Mouse (Mus musculus): Measurements from ENCODE around the gene Jam3. TPM values are rescaled to one million over a fixed set of nuclear protein-coding genes. Genes with fewer than 3 reads are reported as not detected.

The Jam3 gene
- polyA plus RNA-seq, 2 experiments from 2014 or later = 0.56 TPM; not detected in 1

DNA sequence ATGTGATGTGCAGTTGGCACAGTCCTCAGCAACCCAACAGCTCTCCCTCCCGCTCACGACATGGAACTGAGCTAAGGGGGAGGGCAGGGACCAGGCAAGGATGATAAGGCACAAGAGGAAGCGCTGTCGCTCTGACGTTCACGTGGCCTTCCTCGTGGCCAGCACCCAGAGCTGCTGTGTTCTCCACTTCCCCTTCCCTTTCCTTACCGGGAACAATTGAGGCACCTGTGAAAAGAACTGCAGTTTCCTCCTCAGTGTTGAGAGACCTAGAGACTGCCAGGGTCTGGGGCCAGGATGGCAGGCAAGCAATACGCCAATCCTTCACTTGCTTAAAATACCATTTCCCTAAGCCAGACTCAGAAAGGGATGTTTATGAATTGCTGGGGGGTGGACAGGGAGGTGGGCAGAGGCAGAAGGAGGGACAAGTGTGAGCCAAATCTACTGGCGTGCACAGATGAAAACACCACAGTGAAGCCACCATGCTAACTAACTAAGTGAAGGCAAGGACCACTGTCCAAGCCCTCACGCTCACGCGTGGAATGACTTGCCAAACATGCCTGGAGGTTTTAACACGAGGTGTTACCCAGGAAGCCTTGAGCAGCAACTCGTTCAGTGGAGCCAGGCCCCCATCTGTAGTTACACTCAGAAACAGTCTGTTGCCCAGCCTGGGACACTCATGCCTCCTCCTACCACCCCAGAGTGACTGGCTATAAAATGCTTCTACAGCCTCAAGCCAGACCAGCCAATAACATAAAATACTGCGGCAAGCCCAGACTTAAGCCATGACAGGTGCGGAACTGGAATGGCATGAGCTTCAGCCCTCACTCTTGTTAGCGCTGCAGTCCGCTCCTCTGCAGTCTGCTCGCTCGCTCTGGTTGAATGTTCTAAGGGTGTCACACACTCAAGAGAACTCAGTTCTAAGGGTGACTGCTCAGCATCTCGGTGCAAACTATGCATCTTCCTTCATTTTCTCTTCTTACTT, 45.4 kb downstream of the Jam3 start:
- no peak for ATAC-seq

DNA sequence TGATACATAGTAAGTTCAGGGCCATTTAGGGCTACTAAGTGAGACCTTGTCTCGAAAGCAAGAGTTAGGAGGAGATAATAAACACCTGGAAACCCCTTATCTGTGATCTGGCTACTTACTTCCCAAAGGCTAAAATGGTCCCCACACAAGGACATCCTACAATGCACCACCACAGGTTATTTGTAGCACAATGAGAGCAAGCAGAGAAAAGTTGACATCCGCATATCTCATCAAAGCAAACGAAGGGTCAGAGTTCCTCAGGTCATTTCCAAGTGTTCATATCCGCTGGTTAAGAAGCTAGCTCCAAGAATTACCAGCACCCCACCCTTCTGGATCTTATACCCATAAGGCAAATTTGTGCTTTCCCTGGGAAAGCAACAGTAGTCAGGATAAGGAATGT, 46.8 kb downstream of the Jam3 start:
- no peak for ATAC-seq

DNA sequence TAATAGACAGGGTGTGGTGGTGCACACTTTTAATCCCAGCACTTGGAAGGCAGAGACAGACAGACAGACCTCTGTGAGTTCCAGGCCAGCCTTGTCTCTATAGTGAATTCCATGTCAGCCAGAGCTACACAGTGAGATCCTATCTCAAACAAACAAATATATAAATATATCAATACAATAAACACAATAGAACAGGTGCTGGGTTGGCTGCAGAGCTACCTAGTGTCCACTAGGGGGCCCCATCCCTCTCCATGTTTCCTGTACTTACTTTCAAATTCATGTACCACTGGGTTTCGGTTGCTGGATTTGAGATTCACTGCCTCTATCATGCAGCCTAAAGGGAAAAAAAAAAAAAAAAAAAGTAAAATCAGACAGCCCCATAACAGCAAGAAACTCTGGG, 49.1 kb downstream of the Jam3 start:
- ATAC-seq = no peak

DNA sequence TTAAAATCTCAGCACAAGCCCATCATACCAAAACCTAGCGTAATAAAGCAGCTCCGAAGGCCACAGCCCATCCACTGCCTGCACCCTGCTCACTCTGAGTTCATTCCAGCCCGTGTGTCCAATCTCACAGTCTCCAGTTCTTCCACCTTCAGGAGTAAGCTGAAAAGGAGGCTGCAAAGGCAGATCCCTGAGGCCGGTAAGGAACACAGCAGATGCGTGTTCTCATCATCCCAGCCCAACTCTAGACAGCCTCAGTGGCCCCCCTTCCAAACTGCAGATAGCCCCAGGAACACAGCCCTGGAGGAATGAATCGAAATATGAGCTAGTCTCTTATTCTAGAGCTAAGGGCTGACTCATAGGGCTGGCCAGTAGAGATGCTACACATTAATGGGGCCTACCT, 53.8 kb downstream of the Jam3 start:
- no peak for ATAC-seq

DNA sequence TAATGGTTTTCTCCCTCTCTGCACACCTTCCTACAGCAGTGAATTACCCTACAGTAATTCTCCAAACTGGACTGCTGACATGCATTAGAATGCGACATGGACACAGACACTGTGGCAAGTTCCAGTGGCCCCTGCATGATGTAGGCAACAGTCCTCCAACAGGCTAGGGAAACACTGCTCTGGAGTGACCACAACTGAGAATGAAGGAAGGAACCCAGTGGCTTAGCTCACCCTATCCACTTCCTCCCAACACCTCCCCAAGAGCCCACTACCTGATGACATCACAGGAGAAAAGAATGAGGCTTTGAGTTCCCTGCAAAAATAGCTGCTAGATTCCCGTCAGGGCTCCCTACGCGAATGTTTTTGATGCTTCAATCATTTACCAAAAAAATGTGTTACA, 55.7 kb downstream of the Jam3 start:
- ATAC-seq = no peak

DNA sequence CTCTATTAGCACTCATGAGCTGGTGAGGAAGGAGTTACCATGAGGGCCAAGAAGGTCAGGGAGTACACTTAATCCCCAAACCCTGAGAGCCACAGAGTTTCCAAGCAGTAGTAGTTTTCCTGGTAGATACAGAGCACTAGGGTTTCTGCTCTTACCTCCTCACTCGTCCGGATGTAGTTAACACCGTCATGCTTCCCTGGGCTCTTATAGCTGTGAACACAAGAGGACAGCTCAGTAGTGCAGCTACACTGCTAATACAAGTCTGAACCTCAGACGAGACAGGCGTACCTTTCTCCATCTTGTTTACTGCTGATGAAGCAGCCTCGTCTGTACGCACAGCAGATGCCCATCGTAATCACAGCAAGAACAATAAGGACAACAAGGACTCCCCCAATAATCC, 56.7 kb downstream of the Jam3 start:
- ATAC-seq = no peak

DNA sequence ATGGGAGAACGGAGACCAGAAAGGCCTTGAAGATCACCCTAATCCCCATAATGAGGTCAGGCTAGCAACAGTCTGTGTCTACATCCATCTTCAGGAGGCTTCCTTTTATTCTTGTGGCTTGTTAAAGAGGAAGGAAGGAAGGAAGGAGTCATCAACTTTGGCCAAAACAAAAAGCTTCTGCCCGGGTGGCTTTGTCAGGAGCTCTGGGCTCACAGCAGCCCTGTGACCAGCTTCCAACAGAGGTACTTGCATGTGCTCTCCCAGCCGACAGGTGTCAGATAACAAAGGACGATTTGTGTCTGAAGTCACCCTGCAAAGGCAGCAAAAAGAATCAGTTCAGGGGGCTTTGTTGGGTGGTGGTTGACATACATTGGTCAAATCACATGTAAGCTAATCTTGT, 57.1 kb downstream of the Jam3 start:
- no peak for ATAC-seq

DNA sequence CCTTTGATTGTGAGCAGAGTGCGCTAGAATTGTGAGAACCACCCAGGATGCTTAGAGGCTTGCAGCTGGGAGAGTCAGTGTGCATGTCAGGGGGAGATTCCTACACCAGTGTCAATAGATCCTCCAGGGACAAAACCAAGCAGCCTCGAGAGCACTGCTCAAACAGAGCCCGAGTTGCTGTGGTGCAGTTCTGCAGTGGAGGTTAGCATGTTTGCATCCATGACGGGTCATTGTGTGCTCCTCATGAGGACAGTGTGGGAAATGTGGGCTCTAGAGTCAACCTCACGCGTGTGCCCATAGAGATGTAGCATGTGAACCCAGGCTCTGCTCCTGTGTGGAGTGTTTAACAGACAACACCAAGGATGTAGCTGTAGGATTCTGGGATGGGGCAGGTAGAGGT, 62.3 kb downstream of the Jam3 start:
- no peak for ATAC-seq

DNA sequence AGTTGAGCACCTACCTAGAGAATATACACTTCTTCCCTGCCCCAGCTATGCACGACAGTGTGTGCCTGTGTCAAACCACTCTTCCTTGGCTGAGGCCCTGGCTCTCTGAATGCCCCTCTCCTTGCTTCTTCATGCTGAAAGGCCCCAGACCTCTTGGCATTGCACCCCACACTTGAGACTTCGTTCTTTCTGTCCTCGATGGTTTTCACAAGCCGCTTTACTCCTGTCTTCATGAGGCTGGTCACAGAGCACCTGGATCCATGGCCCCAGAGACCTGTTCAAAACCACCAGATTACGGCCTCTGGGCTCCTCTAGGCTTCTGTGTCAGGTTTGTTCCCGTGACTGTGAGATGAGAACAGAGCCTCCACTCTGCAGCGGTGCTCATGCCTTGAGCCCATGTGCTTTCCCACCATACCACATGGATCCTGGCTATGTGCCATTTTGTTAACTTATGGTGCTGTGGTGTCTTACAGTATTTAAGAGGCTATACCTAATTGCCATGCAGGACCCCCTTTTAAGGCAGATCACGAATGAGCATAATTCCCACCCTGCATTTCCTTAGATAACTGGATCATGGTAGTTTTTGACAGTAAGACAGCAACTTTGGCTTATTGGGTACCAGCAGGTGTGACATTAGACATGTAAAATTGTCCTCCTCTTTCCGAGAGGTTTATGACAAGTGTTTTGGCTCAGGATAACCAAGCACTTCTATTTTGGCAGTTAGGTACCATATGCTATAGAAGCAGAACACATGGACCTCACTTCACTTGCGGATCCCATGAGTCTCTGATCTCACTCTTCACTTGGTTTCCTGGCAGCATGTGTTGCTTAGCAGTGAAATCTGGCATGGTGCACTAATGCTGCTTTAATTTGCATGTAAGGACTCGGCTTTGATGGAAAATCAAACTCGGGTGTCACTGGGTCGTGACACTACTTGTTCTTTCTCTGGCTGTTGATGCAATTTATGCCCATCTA, 64.1 kb downstream of the Jam3 start:
- ATAC-seq = no peak

DNA sequence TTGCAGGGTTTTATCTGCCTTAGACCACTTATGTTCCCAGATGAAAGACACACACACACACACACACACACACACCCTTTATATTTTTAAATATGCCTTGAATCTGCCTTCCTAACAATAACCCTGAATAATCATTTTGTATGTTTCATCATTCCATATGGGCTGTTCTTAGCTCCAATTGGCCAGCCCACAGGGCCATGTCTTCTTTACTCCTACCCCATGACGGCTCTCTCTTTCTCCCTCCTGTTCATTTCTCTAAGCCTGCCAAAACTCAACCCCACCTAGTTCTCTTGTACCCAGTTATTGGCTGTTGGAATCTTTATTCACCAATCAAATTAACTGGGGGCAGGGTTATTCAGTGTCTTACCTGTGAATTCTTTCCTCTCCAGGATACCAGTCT, 65.1 kb downstream of the Jam3 start:
- ATAC-seq = no peak

DNA sequence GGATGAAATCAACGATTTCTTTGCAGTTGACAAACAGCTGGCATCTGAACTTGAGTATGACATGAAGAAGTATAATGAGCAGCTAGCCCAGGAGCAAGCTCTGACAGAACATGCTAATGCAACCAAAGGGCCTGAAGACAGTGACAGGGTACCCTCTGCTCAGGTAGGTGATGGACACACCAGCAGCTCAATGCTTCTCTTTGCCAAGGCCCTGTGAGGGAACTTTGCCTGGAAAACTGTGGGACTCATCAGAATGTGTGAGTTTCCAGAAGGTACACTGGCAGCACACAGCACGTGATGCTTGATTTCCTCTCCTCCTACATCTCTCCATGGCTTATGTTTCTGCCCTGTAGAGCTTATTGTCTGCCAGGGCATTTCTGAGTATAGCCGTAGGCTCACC, 67.8 kb downstream of the Jam3 start:
- no peak for ATAC-seq

DNA sequence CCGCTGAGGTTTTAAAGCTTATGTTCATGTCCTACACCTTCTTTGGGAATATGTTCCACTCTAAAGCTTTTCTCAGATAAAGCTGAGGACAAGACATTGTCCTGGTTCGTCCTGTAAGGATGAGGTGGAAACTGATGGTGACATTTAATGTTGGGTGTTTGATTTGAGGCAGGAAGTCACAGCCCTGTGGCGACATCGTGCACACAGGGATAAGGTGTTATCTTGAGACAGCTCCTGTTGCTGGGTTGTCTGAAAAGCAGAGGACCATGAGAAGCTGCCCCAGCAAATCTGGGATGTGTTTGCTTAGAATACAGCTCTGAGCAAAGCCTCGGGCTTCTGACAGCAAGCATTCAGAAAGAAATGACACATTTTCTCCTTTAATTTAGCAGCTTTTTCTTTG, 69.0 kb downstream of the Jam3 start:
- ATAC-seq = no peak

DNA sequence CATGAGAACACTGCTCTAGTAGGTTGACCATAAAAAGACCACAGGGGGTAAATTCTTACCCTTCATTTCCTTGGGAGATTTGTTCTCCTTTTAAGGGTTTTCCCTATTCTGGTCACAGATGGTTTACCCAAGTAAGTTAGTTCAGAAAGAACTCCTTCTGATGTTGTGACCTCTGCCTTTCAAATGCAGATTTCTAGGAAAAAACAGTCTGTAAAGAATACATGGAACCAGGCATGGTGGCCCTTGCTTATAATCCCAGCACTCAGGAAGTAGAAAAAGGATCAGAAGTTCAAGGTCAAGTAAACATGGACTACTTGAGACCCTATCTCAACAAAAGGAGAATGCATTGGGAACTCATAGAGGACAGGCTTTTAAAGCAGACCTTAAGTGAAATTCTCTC, 79.4 kb downstream of the Jam3 start:
- ATAC-seq = no peak

DNA sequence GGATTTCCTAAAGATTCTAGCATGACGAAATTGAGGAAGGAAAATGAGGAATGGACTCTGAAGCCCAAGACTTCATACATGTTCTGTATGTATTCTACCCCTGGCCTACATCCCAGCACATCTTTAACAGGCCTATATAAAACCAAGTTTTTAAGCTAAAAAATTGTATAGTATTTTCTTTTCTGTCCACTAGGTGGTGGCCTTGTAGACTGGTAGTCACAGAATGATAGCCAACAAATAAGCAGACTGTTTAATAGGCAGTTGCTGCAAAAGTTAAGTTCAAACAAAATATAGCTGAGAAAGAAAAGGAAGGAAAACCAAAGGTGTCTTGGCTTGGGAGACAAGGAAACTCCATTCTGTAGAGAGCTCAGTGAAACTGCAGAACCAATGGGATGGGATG, 80.5 kb downstream of the Jam3 start:
- no peak for ATAC-seq

DNA sequence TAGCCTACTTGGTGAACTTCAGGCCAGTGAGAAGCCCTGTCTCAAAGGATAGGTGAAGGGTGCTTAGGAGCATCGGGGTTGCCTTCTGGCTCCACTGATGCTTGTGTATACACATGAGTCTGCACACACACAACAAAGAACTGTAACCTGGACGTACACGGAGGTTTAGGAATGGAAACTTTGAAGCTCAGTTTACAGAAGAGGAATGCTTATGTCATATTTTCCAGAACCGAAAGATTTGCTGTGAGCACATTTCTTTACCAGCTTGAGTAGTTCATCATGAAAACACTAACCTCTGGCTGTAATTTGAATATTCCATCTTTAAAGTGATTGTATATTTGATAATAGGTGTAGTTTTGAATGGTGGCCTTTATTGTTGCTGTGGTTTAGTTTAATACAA, 84.3 kb downstream of the Jam3 start:
- no peak for ATAC-seq

DNA sequence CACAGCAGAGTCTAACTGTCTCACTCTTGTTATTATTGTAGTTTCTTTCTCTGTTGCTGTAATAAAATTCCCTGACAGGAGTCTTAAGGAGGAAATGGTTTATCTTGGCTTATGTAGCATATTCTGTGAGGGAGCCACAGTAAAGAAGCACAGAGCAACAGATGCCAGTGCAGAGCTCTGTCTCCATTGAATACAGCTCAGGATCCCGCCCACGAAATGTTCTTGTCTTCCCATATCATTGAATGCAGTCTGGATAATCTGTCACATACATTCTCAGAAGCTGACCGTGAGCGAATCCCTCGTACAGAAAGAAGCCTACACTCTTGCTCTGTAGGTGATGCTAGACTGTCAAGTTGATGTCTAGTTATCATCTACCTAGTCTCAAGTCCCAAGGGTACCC, 96.9 kb downstream of the Jam3 start:
- no peak for ATAC-seq

DNA sequence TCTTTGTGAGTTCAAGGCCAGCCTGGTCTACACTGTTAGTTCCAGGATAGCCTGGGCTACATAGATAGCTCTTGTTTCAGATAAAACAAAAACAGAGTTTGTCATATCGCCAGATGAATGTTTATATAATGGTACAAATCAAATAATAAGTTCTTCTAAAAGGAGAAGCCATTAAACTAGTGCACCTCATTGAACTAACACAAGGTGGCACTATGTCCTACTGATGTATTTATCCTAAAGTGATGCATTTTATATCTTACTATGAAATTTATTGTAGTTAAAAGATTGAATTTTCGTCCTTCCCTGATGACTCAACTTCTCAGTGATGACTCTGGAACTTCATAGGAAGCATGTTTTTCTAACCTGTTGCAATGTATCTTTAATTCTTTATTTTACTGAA, 105.7 kb downstream of the Jam3 start:
- no peak for ATAC-seq

Other genes with a start within 250 kb of the Jam3 start
- gene Gm1110, start 232.3 kb downstream of the Jam3 start, polyA plus RNA-seq (2017; shearing (Covaris generic)) = under 1 TPM; 0.45 to 0.49 TPM
- 10 to 100 TPM; 22.7 to 22.8 TPM for gene Acad8, start 155.9 kb downstream of the Jam3 start, polyA plus RNA-seq (2017; shearing (Covaris generic))
- gene Thyn1, start 155.7 kb downstream of the Jam3 start, polyA plus RNA-seq (2017; shearing (Covaris generic)) = 10 to 100 TPM; 77.0 to 85.1 TPM
- gene Vps26b, start 125.4 kb downstream of the Jam3 start, polyA plus RNA-seq (2017; shearing (Covaris generic)) = 10 to 100 TPM in 1 of 2 experiments, 1 to 10 TPM in 1; 10.0 to 14.0 TPM
- 10 to 100 TPM; 23.4 to 27.0 TPM for gene Ncapd3, start 125.2 kb downstream of the Jam3 start, polyA plus RNA-seq (2017; shearing (Covaris generic))
- gene Igsf9b, start 143.8 kb upstream of the Jam3 start, polyA plus RNA-seq (2017; shearing (Covaris generic)) = 1 to 10 TPM; 1.3 TPM
- gene Spata19, start 241.4 kb upstream of the Jam3 start, polyA plus RNA-seq (2017; shearing (Covaris generic)) = not detected